Mouse (Mus musculus) MEL (cell line): Measurements from ENCODE around the gene Haus6.
"Not testable (repeated sequence)": the region's sequence is repeated elsewhere in the genome, so short reads cannot be mapped to it uniquely, and the experiment has no call there.

ENCODE experiments used
- CTCF ChIP-seq, 3 experiments: IDR thresholded peaks in 2 of 3; conservative IDR thresholded peaks in 1 of 3; 2 replicates each; pipeline ENCODE4 v1.5.1; 2011 to 2012; ENCODE audit warnings: low read length in 3 of 3, low read depth in 2 of 3, mild to moderate bottlenecking in 2 of 3, improper control_type of control experiment in 1 of 3, inconsistent platforms in 1 of 3, mixed read lengths in 1 of 3, moderate library complexity in 1 of 3; ENCODE audit not compliant: control insufficient read depth in 1 of 3, insufficient read depth in 1 of 3, poor library complexity in 1 of 3, severe bottlenecking in 1 of 3
- EP300 ChIP-seq, 2 experiments: IDR thresholded peaks; 2 replicates each; pipeline ENCODE4 v1.6.1; 2011; ENCODE audit warnings: improper control_type of control experiment in 2 of 2, low read length in 2 of 2, low read depth in 1 of 2, mild to moderate bottlenecking in 1 of 2
- MAX ChIP-seq: IDR thresholded peaks from 2 replicates; pipeline ENCODE4 v1.6.1; 2011; ENCODE audit warnings: low read length, improper control_type of control experiment
- POLR2A ChIP-seq, 2 experiments: IDR thresholded peaks; 2 replicates each; pipeline ENCODE4 v1.6.1; 2011 to 2012; ENCODE audit warnings: low read length in 2 of 2, mild to moderate bottlenecking in 2 of 2, control low read depth in 1 of 2, improper control_type of control experiment in 1 of 2, low read depth in 1 of 2, moderate library complexity in 1 of 2; ENCODE audit not compliant: control insufficient read depth in 1 of 2, insufficient read depth in 1 of 2, poor library complexity in 1 of 2
- SIN3A ChIP-seq: IDR thresholded peaks from 2 replicates; pipeline ENCODE4 v1.6.1; 2012; ENCODE audit warnings: low read length, improper control_type of control experiment, inconsistent platforms
- UBTF ChIP-seq: IDR thresholded peaks from 2 replicates; pipeline ENCODE4 v1.6.1; 2012; ENCODE audit warnings: low read depth, mild to moderate bottlenecking, inconsistent platforms, low read length, improper control_type of control experiment, moderate library complexity, borderline replicate concordance; ENCODE audit not compliant: insufficient read depth

GRCm38 (mm10) chr4:86626496-86626895, 14.6 kb upstream of the Haus6 start:
- not testable (repeated sequence) for TF ChIP-seq CTCF (IDR thresholded peaks at IDR 0.05 in 2 of 3, conservative IDR thresholded peaks at IDR 0.05 in 1 of 3; ENCODE audit: control insufficient read depth in 1 of 3, insufficient read depth in 1 of 3, low read depth in 2 of 3, low read length in 3 of 3, poor library complexity in 1 of 3, severe bottlenecking in 1 of 3); POLR2A (IDR thresholded peaks at IDR 0.05; ENCODE audit: control insufficient read depth in 1 of 2, insufficient read depth in 1 of 2, low read depth in 1 of 2, low read length in 2 of 2, poor library complexity in 1 of 2); EP300 (IDR thresholded peaks at IDR 0.05; ENCODE audit: low read depth in 1 of 2, low read length in 2 of 2); MAX; UBTF; SIN3A
